Mouse (Mus musculus): Measurements from ENCODE around the gene Yod1.

Gene Yod1

GRCm38 (mm10) chr1:130769925-130770324 is 52.8 kb downstream of the Yod1 start:
- DNase-seq (ENCODE audit: low read depth, low spot score): no peak

- DNase-seq (ENCODE audit: low read depth, low spot score): no peak
These were observed 53.4 kb downstream of the Yod1 start for GRCm38 (mm10) chr1:130770487-130770886.

GRCm38 (mm10) chr1:130770981-130771494 is 53.9 kb downstream of the Yod1 start:
- no peak for DNase-seq (ENCODE audit: low read depth, low spot score)
